Mouse (Mus musculus) kidney, postnatal 0 days (tissue): ENCODE measurements around the gene Acot8. TPM values are rescaled to one million over a fixed set of nuclear protein-coding genes. Genes with fewer than 3 reads are reported as not detected.

ENCODE experiments used
- ATAC-seq: fragments of 200-750 bp; cut with Nextera tagmentation; replicated peaks from 2 replicates; pipeline ENCODE4 v1.8.0; 2017; ENCODE audit warnings: low read depth, moderate number of reproducible peaks, moderate TSS enrichment, moderate library complexity; ENCODE audit not compliant: low FRiP score
- DNase-seq: peaks from one replicate; pipeline ENCODE4 v3.0.0-alpha.2; 2016; ENCODE audit warnings: low spot score
- H3K27ac ChIP-seq: fragments of 300-500 bp; sonication (generic); 2 replicates; pipeline ENCODE4 v1.5.1; 2014; ENCODE audit warnings: mild to moderate bottlenecking
- H3K27me3 ChIP-seq: fragments of 300-500 bp; sonication (generic); 2 replicates; pipeline ENCODE4 v1.6.1; 2014; ENCODE audit warnings: low read length, mixed read lengths; ENCODE audit not compliant: insufficient read depth
- H3K36me3 ChIP-seq: fragments of 300-500 bp; sonication (generic); 2 replicates; pipeline ENCODE4 v1.6.1; 2014; ENCODE audit warnings: low read length, mixed read lengths; ENCODE audit not compliant: insufficient read depth
- H3K4me1 ChIP-seq: fragments of 300-500 bp; sonication (generic); replicated peaks from 2 replicates; pipeline ENCODE4 v1.6.1; 2014; ENCODE audit warnings: antibody characterized with exemption, low read length, mixed read lengths; ENCODE audit not compliant: insufficient read depth
- H3K4me2 ChIP-seq: fragments of 300-500 bp; sonication (generic); 2 replicates; pipeline ENCODE4 v1.6.1; 2014; ENCODE audit warnings: mild to moderate bottlenecking, low read length, moderate library complexity, mixed read lengths
- H3K4me3 ChIP-seq: fragments of 300-500 bp; sonication (generic); replicated peaks from 2 replicates; pipeline ENCODE4 v1.5.1; 2014; ENCODE audit warnings: low read depth, low read length
- H3K9ac ChIP-seq: fragments of 300-500 bp; sonication (generic); 2 replicates; pipeline ENCODE4 v1.6.1; 2014; ENCODE audit warnings: low read depth, low read length
- H3K9me3 ChIP-seq: fragments of 300-500 bp; sonication (generic); replicated peaks from 2 replicates; pipeline ENCODE4 v1.6.1; 2016; ENCODE audit warnings: low read length, inconsistent platforms, mixed read lengths
- CTCF ChIP-seq: IDR thresholded peaks from 2 replicates; pipeline ENCODE4 v1.5.1; 2016; ENCODE audit warnings: antibody characterized with exemption, low read depth, mild to moderate bottlenecking, moderate library complexity
- WGBS: fragments of 180-500 bp; shearing (Covaris S2); extraction: QIAGEN DNeasy Blood & Tissue Kit; methylation state at CpG from one replicate; pipeline ENCODE4 v1.1.7; 2014; 5-methylcytosine and 5-hydroxymethylcytosine counted together
- polyA plus RNA-seq: library from polyadenylated mRNA; unstranded; fragments of >200 nt; fragmentation: Nextera tagmentation; extraction: Ambion mirVana; gene quantifications from 2 replicates; pipeline ENCODE4 v1.2.1, GENCODE M21; 2015

Acot8 gene
- polyA plus RNA-seq, 1 experiment from 2014 or later = 28.7 TPM

GRCm38 (mm10) chr2:164787032-164787431, 17.6 kb downstream of the Acot8 start:
- no peak for DNase-seq
- Histone ChIP-seq H3K27me3 (no peaks in the 10 kb centered on the region), H3K4me1 (no peaks in the 10 kb centered on the region; the same call in 1 of the 2 replicates), H3K27ac (peak overlapping the region; percentile 90), H3K4me3 (peak overlapping the region; percentile 67; the same call in 1 of the 2 replicates), H3K9ac (0 out of 2 replicates have a peak overlapping the region, but pooled peaks have one; percentile 76), H3K9me3 (no peaks in the 10 kb centered on the region), H3K4me2 (peak overlapping the region; percentile 75), H3K36me3 (peaks cover 16% of the 10 kb centered on the region)
- WGBS = 75% methylated on average over 3 of the region's 3 CpGs
- ATAC-seq = no peak
- no peak for TF ChIP-seq CTCF

- no peaks in the 10 kb centered on the region; the same call in 1 of the 2 replicates for H3K4me1 ChIP-seq
- H3K4me2 ChIP-seq = peak overlapping the region; percentile 75
- peak overlapping the region; percentile 76 for H3K9ac ChIP-seq
- DNase-seq (peak; percentile 51), ATAC-seq (no peak)
- H3K27ac ChIP-seq = peak overlapping the region; percentile 90
- H3K27me3 ChIP-seq = no peaks in the 10 kb centered on the region
- peak overlapping the region; percentile 67 for H3K4me3 ChIP-seq
- peaks cover 10% of the 10 kb centered on the region; the same call in 1 of the 2 replicates for H3K36me3 ChIP-seq
- no peaks in the 10 kb centered on the region for H3K9me3 ChIP-seq
- TF ChIP-seq CTCF = no peak
- WGBS = 6% methylated on average over 15 of the region's 15 CpGs
Observed at GRCm38 (mm10) chr2:164786388-164786885, 18.2 kb downstream of the Acot8 start.

DNA sequence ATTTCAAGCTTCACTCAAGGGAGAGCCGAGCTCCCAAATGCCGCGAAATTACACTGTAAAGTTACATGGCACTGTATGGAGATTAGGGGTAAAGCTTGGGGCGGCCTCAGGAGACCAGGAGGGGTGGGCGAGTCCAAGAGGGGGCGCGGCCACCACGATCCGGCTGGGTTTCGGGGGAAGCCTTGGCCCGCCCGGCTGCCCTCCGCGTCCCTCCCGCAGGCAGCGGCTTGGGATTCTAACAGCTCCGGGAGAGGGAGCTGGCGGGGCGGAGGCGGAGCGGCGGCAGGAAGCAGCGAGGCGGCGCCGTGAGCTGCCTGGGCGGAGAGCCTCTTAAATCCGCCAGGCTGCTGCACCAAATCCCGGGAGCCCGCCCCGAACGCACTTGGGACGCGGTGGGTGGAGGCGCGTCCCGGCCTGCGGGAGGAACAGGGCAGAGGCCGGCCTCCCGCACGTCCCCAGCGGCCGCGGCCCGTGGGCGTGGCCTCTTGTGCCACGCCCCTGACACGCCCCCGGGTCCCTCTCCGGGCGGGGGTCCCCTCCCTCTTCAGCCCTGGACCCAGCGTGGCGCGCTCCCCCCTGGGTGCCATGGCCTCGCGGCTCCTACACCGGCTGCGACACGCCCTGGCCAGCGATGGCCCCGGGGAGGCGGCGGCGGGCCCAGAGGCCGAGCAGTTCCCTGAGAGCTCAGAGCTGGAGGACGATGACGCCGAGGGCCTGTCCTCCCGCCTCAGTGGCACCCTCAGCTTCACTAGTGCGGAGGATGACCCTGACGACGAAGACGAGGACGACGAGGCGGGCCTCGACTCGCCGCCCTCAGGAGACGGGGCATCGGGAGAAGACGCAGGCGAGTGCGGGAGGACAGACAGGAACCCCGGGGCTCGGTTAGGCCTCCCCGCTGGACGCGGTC, 18.9 kb downstream of the Acot8 start, which contains the start of gene Snx21:
Gene Snx21 (plus strand): TSS at position 343 of the 907 bp plus-strand sequence.
- H3K4me2 ChIP-seq = peak within 1 kb of the TSS; percentile 75
- peak within 1 kb of the TSS; percentile 90 for H3K27ac ChIP-seq
- WGBS = under 1% methylated on average over 75 of the region's 89 CpGs
- no peaks in the 10 kb centered on the region; the same call in 1 of the 2 replicates for H3K4me1 ChIP-seq
- peak within 1 kb of the TSS; percentile 76 for H3K9ac ChIP-seq
- H3K36me3 ChIP-seq = peaks cover 4% of the 10 kb centered on the region; the same call in 1 of the 2 replicates
- peak within 1 kb of the TSS; percentile 67 for H3K4me3 ChIP-seq
- TF ChIP-seq CTCF = peak; percentile 65
- no peaks in the 10 kb centered on the region for H3K27me3 ChIP-seq
- no peaks in the 10 kb centered on the region for H3K9me3 ChIP-seq
- ATAC-seq = peak; percentile 87
- DNase-seq = peak; percentile 92

DNA sequence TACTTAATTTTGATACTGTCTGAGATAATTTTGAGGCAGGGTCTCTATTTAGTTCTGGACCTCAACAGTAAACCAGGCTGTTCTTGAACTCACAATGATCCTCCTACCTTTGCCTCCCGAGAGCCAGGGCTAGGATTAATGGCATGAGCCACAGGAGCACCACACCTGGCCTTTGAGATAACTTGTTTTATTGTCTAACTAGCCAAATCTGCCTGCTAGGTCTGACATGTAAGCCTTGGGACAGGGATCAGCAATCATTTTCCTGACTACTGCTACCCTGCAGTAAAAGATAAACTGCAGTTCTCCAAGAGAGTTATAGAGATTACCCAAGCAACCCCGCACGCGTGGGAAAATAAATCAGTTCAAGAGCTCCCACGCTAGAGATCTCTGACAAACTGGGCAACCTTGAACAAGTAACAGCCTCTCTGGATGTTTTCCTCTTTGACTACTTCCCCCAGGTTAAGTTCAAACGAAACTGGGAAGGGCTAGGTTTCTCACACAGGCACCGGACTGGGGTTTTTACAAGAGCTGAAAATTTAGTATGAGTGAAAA, 19.7 kb downstream of the Acot8 start:
- Histone ChIP-seq H3K9ac (peak overlapping the region; percentile 76), H3K4me1 (no peaks in the 10 kb centered on the region; the same call in 1 of the 2 replicates), H3K9me3 (no peaks in the 10 kb centered on the region), H3K4me3 (peak overlapping the region; percentile 67), H3K27me3 (no peaks in the 10 kb centered on the region), H3K27ac (peak overlapping the region; percentile 90), H3K36me3 (no peaks in the 10 kb centered on the region), H3K4me2 (peak overlapping the region; percentile 75)
- 3% methylated on average over 7 of the region's 7 CpGs for WGBS
- DNase-seq = no peak
- no peak for TF ChIP-seq CTCF
- ATAC-seq = no peak

- Histone ChIP-seq H3K36me3 (no peaks in the 10 kb centered on the region), H3K27me3 (no peaks in the 10 kb centered on the region), H3K27ac (no peak overlapping the region), H3K4me1 (no peaks in the 10 kb centered on the region; the same call in 1 of the 2 replicates), H3K9ac (no peak overlapping the region), H3K4me2 (no peak overlapping the region), H3K4me3 (no peak overlapping the region), H3K9me3 (no peaks in the 10 kb centered on the region)
- peak; percentile 62 for TF ChIP-seq CTCF
- 70% methylated on average over 7 of the region's 7 CpGs for WGBS
- ATAC-seq (no peak), DNase-seq (peak; percentile 60)
Observed at GRCm38 (mm10) chr2:164783926-164784581, 20.6 kb downstream of the Acot8 start.

- ATAC-seq (no peak), DNase-seq (no peak)
- Histone ChIP-seq H3K9ac (no peak overlapping the region), H3K9me3 (no peaks in the 10 kb centered on the region), H3K4me1 (no peaks in the 10 kb centered on the region; the same call in 1 of the 2 replicates), H3K36me3 (no peaks in the 10 kb centered on the region), H3K27me3 (no peaks in the 10 kb centered on the region), H3K27ac (no peak overlapping the region), H3K4me2 (no peak overlapping the region), H3K4me3 (no peak overlapping the region)
- no peak for TF ChIP-seq CTCF
- 73% methylated on average over 4 of the region's 4 CpGs for WGBS
Observed at GRCm38 (mm10) chr2:164781876-164782275, 22.8 kb downstream of the Acot8 start.
